Mouse (Mus musculus) lung, postnatal 25 days (tissue): ENCODE results near the gene St8sia1.

ENCODE experiments used
- DNase-seq: peaks from one replicate; pipeline ENCODE4 v3.0.0; 2022; ENCODE audit warnings: low spot score

Gene St8sia1

DNA sequence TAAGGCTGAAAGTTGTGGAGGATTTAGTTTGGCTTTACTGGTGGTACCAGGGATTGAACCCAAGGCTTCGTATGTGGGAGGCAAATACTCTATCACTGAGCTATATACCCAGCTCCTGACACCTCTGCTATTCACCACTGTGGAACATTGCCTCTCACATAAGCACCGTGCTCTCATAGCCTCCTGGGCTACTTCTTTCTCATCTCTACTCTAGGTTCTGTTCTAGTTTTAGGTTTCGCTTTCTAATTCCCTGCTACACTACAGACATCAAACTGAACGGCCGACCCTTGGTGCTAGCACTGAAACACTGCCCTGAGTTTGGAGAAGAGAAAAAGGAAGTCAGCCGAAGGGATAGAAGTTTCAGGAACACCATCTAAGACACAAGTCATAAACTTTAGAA, 99.1 kb downstream of the St8sia1 start:
- no peak for DNase-seq

DNA sequence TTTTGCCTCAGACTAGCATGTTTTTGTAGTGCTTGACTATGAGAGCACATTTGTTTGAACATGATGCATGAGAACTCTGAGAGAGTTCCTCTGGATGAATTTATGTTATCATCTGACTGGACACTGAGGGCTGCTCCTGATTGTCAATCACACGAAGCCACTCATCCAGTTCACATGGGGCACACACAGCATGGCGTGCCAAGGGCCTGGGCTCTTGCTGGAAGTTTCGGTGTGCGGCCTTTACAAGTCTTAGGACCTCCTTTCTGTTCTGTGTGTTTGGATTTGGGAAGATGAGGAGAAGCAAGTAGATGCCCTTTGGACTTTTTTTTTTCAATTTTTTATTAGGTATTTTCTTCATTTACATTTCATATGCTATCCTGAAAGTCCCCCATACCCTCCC, 100.4 kb downstream of the St8sia1 start:
- no peak for DNase-seq

DNA sequence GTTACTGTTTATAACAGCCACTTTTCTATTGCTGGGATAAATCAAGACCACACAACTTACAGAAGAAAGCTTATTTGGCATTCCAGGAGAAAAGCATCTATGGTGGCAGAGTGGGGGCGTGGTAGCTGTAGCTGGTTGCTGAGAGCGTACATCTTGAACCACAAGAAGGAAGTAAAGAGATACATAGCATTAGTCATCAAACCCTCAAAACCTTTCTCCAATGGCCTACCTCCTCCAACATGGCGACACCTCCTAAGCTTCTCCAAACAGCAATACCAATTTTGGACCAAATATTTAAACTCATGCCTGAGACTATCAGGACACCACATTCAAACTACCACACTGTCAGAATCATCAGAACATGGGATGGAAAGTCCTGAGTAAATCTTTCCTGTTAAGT, 102.0 kb downstream of the St8sia1 start:
- DNase-seq: no peak

DNA sequence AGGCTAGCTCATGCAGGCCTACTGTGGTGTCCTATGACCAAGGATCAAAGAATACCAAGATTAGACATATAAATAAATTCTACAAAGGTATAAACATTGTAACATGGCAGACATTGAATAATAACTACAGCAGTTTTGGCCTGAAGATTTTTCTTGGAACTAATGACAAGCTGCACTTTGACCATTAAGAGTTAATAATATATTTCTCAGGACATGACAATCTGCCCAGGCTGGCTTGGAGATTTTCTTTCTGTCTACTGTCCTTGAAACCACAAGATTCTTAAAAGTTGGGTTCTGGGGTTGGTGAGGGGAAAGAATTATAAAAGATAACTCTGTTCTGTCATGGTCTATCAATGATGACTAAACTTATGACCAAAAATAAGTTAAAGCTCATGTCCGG, 103.9 kb downstream of the St8sia1 start:
- no peak for DNase-seq

DNA sequence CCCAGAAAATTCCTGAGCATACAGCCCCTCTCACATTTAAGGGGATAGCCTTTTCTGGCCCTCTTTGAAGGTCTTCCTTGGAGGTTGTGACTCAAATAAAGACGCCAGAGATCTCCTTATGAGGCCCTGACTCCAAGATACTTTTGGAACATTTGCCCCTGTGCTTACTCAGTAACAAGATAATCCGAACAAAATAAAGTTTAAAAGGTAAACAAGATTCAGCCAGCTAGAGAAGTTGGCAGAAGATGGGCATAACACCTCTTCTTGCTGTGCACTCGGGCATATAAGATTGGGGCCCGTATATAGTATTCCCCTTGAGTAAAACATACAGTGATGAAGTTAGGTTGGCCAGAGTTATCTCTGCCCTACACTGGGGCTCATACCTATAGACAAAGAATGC, 104.3 kb downstream of the St8sia1 start:
- no peak for DNase-seq

DNA sequence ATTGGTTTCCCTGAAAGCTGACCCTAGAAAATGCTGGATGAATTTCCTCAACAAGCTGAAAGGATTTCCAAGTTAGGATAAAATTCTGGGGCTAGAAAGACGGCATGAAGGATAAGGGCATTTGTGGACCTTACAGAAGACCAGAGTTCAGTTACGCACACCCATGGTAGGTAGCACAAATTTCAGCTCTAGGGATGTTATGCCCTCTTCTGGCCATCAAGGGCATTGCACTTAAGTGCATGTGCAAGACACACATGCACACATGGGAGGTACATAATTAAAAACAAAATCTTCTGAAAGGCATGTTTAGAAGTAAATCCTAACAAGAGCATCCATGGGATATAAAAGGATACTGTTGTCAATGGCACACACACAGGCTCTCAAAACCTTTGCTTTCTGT, 105.3 kb downstream of the St8sia1 start:
- no peak for DNase-seq

DNA sequence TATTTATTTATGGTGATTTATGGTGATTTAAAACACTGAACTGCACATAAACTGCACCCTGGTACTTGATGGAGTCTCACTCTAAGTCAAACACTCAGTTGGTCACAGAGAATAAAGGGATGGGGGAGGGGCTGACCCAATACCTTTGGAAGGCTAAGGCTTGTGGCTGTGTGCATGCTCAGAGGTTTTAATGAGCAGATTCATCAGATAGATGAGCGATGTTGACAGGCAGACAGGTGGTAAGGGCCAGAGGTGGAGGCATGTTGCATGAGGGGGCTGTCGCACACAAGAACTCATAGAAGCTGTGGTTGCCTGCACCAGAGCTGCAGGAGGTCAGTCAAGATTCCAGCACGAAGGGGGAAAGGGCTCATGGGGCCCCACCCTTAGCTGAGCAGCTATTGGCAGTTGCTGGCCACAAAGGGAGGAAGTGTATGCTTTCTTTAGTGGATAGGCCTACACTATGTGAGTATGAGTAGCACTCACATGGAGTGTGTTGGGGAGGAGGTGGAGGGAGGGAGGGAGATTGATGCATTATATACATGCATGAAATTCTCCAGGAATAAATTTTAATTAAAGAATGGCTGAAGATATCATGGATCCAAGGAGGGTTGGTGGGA, 107.9 kb downstream of the St8sia1 start:
- DNase-seq: no peak

DNA sequence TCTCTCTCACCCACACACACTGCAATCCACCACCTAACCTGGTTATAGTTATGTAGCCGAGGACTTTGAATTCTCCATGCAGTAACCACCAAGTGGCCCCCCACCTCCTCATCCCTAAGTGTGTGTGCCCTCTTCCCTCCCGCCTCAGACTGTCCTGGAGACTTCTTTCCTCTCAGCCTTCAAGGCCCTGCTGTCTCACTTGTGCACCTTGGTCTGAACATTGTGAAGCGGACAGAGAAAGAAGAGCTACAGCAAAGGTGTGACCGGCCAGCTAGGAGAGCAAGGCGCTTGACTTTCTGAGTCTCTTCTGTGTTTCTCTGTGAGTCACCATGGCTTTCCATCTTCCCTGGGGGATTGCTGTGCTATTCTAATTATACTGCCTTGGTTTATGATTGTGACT, 108.5 kb downstream of the St8sia1 start:
- DNase-seq: no peak

DNA sequence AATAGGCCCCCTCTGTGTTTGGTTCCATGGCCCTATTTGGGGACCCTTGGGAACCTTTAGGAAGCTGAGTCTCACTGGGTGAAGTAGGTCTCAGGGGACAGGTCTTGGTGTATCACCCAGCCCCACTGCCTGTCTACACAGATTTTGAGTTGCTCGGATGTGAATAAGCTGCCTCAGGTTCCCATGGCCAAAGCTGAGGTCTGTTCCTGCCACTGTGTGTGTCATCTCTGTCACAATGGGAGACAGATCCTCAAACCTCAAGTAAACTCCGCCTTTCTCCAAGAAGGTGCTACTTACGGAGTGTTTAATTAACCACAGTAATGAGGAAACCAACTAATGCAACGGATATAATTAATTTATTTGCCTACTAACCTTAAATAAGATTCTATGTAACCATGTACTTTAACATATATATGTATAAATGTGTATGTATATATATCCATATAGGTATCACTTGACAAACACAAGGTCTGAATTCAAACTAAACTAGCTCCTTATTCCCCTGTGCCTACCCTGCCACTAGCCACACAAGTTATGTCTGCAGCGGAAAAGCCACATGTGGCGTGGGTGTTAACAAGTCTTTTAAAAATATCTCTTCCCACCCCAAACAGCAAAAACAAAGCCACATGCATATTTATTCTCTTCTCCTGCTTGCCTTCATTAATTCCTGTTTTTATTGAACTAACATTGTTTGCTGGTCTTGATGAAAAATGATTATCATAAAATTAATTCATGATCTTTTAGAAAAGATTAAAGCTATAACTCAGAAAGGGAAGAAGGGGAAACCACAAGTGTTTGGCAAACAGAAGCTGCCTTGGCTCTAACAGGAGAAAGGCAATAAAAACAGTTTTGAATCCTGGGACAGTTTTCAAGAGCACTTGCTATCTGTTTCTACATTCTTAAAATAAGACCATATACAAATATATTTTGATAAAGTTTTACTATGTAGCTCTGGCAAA, 111.6 kb downstream of the St8sia1 start:
- DNase-seq: no peak

DNA sequence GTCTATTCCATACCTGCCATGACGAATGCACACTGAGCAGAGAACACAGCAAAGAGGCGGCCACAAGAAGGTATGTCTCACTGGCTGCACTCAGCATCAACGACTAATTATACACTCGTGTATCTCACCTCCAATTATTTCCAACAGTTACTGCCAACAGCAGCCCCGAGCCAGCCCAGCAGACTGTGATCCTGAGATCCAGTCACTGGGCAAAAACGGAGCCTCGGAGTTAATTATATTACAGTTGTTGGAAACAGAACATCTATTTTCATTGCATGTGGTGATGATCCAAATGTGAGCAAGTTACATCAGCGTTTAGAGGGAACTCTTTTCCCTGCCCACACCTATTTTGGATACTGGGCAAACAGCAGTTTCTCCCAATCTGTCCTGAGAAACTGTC, 113.8 kb downstream of the St8sia1 start:
- DNase-seq: no peak

DNA sequence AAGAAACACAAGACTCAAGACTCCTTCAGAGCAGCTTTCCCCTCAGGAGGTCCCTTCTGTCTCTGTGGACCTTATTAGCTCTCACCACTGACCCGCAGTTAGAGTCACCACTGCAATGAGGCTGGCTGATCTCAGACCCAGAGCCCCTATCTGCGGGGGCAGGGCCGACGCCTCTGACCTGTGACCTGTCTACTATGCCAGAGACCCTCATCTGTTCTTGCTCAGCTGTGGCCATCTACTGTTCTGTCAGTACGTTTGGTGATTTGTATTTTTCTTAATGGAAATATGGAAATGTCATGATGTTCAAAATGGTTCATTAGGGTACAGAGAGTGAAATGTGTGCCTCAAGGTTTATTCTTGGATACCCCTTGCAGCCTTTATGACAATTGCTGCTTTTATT, 114.9 kb downstream of the St8sia1 start:
- no peak for DNase-seq

DNA sequence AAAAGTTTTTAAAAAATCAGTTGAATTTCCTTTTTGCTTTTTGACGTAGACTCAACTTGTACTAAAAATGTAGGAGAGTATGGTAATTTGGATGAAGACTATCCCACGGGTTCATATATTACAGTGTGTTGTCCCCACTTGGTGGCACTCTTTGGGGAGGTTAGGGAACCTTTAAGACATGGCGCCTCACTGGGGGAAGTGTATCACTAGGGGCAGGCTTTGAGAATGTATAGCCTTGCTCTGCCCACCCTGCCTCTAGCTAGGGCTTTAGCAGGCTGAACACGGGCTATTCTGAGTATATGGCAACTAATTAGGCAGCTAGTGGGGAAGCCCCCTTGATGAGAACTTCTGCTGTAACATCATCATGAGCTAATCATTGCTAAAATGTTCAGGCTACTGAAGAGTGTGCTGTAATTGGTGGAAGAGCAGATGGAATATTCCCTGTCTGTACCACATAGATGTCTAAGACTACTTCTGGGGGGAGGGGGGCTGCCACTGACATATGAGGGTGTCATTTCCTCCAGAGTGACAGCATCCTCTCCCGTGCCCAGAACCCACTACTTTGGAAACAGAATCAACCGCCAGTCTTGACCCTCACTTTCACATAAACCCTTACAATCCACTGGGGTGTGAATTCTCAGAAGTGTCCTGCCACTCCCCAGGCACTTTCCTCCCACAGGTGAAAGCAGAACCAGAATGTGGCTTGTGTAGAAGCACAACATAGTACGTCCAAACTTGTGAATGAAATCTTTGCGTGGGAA, 116.2 kb downstream of the St8sia1 start:
- no peak for DNase-seq

DNA sequence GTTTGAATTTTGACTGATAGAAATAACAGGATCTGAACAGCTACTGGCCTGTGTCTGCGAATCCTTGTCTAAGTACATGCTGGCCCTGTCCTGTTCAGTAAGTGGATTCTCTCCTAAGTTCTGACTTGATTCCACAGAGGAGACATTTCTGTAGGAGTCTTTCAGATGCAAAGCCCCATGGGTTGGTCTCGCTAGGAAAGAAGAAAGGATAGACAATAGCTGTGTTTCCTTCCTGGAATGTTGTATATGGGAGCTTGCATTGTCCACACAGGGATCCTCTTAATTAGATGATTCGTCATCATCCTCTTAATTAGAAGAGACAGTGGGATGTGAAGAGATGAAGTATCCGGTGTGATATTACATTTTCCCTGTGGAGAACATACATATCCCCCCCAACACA, 117.4 kb downstream of the St8sia1 start:
- no peak for DNase-seq

DNA sequence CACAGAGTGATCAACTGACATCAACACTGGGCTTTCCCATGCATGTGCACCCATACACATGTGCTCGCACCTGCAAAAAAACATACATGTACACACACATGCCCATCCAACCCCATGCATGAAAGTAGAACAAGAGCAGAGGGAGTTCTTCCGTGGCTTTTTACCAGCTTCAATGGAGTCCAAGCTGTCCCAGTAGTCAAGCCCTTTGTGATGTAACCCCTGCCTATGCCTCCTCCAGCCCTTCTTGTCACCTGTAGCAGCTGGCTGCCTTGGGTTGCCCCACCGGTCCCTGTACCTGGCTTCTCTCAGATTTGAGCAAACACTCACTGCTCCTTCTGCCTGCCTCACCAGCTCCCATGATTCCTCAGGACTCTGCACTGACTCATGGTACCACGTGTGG, 119.2 kb downstream of the St8sia1 start:
- no peak for DNase-seq

DNA sequence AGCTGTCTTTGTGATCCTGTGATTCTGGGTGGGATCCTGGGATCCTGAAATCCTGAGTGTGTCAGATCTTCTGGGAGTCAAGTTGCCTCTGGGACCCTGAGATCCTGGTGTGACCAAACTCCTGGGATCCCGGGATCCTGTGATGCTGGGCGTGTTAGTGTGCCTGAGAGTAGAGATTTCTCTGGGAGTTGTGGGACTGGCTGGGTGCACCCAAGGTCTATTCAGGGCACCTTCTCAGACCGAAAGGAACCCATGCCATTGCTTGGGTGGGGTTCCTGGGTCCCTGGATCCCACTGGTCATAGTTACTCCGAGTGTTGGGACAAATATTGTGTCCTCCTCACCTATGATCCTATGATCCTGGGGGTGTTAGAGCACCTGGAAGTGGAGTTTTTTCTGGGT, 120.2 kb downstream of the St8sia1 start:
- DNase-seq: no peak

DNA sequence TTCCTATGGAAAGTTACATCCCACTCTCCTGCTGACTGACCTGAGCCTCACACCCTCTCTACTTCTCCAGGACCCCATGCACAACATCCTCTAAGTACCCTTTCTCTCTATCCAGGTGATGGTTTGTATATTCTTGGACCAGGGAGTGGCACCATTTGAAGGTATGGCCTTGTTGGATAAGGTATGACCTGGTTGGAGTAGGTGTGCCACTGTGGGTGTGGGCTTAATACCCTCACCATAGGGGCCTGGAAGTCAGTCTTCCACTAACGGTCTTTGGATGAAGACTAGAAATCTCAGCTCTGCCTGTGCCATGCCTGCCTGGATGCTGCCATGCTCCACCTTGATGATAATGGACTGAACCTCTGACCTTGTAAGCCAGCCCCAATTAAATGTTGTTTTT, 125.8 kb downstream of the St8sia1 start:
- no peak for DNase-seq

DNA sequence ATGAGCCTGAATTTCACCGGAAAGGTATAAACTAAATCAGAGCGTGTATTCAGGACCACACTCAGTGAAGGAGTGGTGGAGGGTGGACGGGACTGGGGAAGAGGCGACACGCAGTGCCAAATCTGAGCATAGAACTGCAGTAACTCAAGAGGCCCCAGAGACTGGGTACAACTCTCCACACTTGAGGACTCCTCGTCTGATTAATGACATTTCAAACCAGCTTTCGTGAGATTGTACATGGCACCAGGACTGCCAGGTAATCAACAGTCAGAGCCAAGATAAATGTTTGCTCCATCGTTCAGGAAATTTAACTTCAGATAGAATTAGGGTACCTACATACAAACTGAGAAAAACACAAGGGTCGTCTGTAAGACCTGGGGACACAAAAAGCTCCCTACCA, 126.9 kb downstream of the St8sia1 start:
- DNase-seq: no peak

DNA sequence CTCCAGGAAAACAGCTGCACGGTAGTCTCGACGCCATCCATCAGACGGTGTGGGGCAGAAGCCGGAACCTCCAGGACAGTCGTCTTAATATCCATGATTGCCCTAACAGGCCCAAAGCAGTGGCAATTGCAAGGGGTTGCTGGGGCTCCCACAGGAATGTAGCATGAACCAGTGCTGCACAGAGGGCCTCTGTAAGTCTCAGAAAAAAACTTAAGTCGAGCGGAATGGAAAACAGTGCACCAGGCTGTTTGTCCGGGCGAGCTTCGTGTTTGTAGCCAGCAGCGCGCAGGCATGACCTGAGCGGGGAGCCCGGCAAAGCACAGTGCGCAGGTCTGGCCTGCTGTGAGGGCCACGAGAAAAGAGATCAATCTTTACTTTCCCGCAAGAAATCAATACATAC, 128.5 kb downstream of the St8sia1 start:
- no peak for DNase-seq

DNA sequence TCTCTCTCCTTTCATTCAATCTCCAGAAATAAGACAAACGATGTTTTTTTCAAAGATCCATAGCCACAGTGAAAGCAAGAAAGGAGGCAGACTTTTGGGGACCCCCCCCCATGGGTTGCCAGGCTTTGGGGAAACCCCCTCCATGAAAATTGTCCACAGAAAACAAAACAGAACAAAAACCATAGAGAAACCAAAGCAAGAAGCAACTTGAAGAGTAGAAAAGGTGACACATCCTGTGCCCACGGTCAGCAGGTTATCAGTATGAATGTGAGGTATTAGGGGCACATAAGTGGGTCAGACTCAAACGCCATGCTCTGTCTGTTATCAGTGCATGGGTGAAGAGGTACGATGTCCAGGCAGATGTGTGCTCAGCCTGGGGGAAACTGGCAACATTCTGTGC, 129.3 kb downstream of the St8sia1 start:
- DNase-seq: no peak

DNA sequence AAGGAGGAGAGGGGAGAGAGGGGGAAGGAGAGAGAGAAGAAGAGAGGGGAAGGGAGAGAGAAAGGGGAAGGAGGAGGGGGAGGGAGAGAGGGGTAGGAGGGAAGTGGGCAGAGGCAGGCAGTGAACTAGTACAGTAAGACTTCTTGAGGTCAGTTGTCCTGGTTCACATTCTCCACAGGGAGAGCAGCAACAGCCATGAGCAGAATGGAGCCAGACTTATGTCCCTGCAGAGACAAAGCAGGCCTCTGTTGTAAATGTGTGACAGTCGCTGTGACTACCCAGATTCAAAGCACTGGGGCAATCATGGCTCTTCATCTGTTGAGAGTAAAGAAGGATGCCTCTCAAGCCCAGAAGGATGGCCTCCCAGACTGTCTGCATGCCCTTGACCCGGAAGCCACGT, 132.5 kb downstream of the St8sia1 start:
- DNase-seq: no peak

DNA sequence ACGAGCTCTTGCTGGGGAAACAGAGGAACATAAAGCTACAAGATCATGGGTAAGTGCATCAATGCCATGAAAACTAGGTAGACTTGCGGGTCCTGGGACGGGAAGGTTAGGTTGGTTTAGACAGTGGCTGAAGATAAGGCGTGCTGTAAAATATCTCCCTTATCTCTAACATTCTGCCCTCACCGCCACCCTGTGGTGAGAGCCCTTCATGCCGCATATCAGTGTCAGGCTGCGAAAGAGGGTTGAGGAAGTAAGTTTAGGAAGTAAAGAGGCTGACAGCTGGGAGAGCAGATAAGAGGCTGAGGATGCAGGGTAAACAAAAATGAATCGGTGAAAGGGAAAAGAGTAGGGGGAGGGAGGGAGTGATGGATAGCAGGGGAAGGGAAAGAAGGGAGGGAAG, 133.0 kb downstream of the St8sia1 start:
- DNase-seq: no peak

DNA sequence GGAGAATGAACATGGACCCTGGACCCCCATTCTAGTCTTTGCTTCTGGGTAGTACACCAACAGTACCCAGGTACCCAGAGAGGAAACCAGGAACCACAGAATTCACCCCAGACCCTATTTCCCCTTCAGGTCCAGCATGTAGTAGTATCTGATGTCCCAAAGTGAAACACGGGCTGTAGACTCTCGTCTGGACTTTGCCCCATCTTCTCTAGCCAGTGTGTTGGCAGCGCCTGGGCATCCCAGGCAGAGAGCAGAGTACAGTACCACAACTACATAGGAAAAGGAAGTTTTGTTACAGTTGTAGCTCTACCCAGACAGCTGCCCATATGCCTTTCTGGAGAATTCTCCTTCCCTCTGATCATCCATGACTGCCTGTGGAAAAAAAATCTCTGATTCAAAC, 134.0 kb downstream of the St8sia1 start:
- no peak for DNase-seq

DNA sequence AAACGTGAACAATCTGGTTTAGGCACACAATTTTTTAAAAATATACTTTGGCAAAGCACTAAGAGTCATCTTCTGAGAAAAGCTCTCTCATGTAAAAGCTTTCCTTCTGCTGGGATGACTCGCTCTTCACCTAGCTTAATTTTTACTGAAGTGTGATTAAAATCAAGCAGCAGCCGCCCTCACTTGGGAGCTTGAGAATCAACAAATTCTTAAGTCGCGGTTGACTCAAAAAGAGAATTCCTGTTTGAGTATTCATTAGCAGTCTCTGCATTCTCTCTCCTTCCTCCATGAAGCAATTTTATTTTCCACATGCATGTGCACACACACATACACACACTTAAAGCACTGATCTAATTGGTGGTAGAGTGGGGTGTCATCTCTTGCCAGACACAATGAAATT, 138.8 kb downstream of the St8sia1 start:
- DNase-seq: no peak
